Mouse (Mus musculus) kidney, postnatal 25 days (tissue): ENCODE measurements at regions not wholly inside any gene's neighbourhood (a gene's known extent, or its start where the extent isn't known, plus 50 kb on each side); places are given as distances from the start of the nearest gene placed in this dataset.

Source experiments
- DNase-seq, 2 experiments: peaks; one replicate each; pipeline ENCODE4 v3.0.0; 2021; ENCODE audit warnings: mixed read lengths in 2 of 2

DNA sequence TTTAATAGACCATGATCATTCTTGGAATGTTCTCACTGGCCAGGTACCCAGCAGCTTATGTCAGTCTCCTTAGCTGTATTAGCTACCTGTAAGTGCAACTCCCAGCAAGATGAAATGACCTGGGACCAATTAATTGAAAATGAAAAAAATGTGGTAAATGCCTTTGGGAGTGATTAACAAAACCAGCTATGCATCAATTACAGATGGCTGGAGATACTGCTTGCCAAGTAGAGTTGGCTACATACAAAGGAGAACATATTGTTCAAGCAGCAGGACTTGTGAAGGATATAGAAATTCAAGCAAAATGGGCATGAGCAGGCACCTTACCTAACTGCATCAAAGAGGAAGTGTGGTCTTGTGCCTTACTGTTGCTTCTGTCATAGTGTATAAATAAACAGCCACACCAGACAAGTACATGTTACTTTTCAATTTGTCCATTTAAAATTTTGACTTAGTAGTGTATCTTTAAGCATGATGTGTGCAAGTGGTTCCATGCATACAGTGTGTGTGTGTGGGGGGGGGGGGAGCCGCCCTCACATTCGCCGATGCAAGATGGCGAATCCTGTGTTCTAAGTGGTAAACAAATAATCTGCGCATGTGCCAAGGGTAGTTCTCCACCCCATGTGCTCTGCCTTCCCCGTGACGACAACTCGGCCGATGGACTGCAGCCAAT is 307.0 kb downstream of the Pcdh17 start:
- no peak for DNase-seq

DNA sequence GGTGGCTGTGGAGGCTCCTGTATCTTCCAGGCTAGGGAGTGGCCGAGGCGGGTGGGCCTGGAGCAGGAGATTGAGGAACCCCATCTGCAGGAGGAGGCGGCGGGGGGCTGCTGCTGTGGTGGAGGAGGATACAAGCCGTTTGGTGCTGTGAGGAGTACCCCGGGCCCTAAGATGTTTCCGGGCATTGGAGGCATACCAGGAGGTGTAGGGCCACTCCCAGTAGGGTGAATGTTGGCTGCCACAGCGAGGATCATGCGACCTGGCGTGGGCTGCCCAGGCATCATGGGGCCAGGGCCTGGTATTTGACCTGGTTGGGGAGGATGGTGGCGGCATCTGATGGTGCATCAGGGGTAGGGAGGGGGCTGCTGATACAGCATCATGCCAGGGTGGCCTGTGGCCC is 314.2 kb downstream of the Pcdh17 start:
- peak in 1 of 2 experiments; percentile 34 for DNase-seq

GRCm38 (mm10) chr14:84793157-84793556 is 349.8 kb downstream of the Pcdh17 start:
- no peak for DNase-seq

DNA sequence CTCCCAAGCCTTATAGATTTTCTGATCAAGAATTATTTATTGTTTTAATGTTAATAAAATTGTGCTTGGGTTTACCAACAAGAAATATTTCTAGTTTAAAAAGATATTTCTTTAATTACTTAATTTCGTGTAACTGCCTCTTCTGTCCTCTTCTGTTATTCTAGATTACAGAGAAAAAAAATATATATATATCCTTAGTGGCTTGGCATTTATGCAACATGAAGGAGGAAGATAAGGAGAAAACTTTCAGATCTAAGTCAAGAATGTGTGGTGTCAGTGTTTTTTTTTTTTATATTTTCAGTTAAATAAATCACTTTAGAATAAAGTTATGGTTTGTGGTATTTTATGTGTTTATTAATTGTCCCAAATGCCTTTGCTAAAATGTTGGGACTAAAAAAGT is 357.6 kb downstream of the Pcdh17 start:
- DNase-seq: no peak

- DNase-seq: no peak
Observed at GRCm38 (mm10) chr14:84802640-84803039, 359.3 kb downstream of the Pcdh17 start.
